Mouse (Mus musculus) intestine, embryonic 15.5 days (tissue): ENCODE results near the gene Erc2. TPM values are rescaled to one million over a fixed set of nuclear protein-coding genes. Genes with fewer than 3 reads are reported as not detected.

Experiments
- ATAC-seq: fragments of 200-750 bp; cut with Nextera tagmentation; 2 replicates; pipeline ENCODE4 v1.8.0; 2017; ENCODE audit warnings: moderate TSS enrichment, moderate library complexity
- H3K27ac ChIP-seq: fragments of 300-500 bp; sonication (generic); 2 replicates; pipeline ENCODE4 v1.5.1; 2015; ENCODE audit warnings: mild to moderate bottlenecking, inconsistent platforms
- H3K27me3 ChIP-seq: fragments of 300-500 bp; sonication (generic); replicated peaks from 2 replicates; pipeline ENCODE4 v1.6.1; 2015; ENCODE audit warnings: inconsistent platforms
- H3K36me3 ChIP-seq: fragments of 300-500 bp; sonication (generic); 2 replicates; pipeline ENCODE4 v1.6.1; 2015; ENCODE audit warnings: inconsistent platforms
- H3K4me1 ChIP-seq: fragments of 300-500 bp; sonication (generic); replicated peaks from 2 replicates; pipeline ENCODE4 v1.6.1; 2015; ENCODE audit warnings: inconsistent platforms
- H3K4me2 ChIP-seq: fragments of 300-500 bp; sonication (generic); replicated peaks from 2 replicates; pipeline ENCODE4 v1.6.1; 2015; ENCODE audit warnings: mild to moderate bottlenecking, inconsistent platforms
- H3K4me3 ChIP-seq: fragments of 300-500 bp; sonication (generic); replicated peaks from 2 replicates; pipeline ENCODE4 v1.5.1; 2015; ENCODE audit warnings: inconsistent platforms
- H3K9ac ChIP-seq: fragments of 300-500 bp; sonication (generic); 2 replicates; pipeline ENCODE4 v1.6.1; 2015; ENCODE audit warnings: inconsistent platforms
- H3K9me3 ChIP-seq: fragments of 300-500 bp; sonication (generic); 2 replicates; pipeline ENCODE4 v1.6.1; 2016; ENCODE audit warnings: inconsistent platforms
- WGBS: fragments of 180-500 bp; shearing (Covaris S2); methylation state at CpG from one replicate; pipeline ENCODE4 v1.1.7; 2015; 5-methylcytosine and 5-hydroxymethylcytosine counted together
- polyA plus RNA-seq: library from polyadenylated mRNA; unstranded; fragments of >200 nt; fragmentation: Nextera tagmentation; extraction: Ambion mirVana; gene quantifications from 2 replicates; pipeline ENCODE4 v1.2.1, GENCODE M21; 2015

The Erc2 gene
- polyA plus RNA-seq, 1 experiment from 2014 or later = 6.8 TPM

GRCm38 (mm10) chr14:27789066-27789898, 167.1 kb downstream of the Erc2 start:
- Histone ChIP-seq H3K9ac (no peak overlapping the region), H3K4me1 (no peaks in the 10 kb centered on the region), H3K4me3 (no peak overlapping the region), H3K27me3 (no peaks in the 10 kb centered on the region), H3K4me2 (no peak overlapping the region), H3K9me3 (no peaks in the 10 kb centered on the region), H3K27ac (no peak overlapping the region), H3K36me3 (no peaks in the 10 kb centered on the region)
- 70% methylated on average over 6 of the region's 6 CpGs for WGBS
- ATAC-seq = no peak

DNA sequence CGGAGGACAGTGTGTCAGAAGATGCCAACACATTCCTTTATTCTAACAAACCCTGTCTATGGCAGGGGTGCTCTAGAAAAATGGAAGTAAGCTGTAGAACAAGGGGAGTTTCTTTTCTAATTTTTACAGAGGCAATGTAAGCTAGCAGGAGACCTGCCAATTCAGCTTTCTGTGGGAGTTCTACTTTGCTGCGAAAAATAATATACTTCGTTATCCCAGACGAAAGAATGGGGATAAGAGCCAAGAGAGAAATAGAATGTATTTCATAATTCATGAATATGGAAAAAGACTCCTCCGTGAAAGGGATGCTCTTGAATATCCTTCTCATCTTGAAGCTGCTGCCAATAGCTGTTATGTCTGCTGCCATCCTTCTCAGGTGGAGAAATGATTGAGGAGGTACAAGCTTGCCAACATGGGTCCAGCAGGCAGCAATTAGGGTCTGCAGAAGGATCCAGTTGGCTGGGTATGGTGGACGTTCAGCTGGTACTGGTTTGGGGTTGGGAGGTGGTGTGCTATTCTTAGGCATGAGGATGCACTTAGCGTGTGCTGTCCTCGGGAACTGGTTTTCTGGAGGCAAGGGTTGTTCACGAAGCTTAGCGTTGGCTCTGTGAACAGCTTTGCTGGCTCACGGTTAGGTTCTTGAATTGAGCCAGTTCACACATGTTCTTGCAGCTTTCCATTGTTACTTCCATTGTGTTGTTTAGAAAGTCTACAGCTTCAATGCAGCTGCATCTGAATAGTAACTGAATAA, 176.1 kb downstream of the Erc2 start:
- Histone ChIP-seq H3K4me3 (no peak overlapping the region), H3K4me1 (no peaks in the 10 kb centered on the region), H3K27ac (no peak overlapping the region), H3K4me2 (no peak overlapping the region), H3K9me3 (no peaks in the 10 kb centered on the region), H3K27me3 (no peaks in the 10 kb centered on the region), H3K36me3 (no peaks in the 10 kb centered on the region), H3K9ac (no peak overlapping the region)
- no peak for ATAC-seq
- WGBS = 91% methylated on average over 11 of the region's 11 CpGs

DNA sequence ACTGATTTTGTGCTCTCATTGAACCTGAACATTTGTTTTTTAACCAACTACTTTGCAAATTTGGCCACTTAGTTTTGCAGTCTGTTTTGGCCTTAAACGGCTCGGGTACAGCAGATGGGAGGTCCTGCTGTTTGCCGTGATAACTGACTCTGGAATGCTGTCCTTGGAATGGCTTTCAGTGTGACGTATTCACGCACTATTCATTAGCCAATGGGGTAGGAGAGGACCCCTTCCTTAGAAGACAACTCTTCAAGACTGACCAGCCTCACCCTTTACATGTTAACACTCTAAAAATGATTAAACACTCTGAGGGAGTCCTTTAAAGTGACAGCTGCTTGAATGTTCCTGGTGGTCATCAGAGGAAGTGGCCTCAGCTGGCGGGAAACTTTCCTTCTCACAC, 178.5 kb downstream of the Erc2 start:
- no peak for ATAC-seq

DNA sequence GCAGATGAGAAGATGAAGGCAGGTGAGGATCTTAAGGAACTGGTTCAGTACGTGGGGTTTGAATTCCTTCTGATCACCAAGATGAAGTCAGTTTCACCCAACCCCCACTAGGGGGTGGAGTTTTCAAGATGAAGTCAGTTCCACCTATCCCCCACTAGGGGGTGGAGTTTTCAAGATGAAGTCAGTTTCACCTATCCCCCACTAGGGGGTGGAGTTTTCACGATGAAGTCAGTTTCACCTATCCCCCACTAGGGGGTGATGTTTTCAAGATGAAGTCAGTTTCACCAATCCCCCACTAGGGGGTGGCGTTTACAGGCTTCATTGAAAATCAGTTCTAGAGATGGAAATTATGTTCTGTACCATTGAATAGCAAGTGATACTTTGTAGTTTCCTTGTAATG, 181.7 kb downstream of the Erc2 start:
- Histone ChIP-seq H3K36me3 (no peaks in the 10 kb centered on the region), H3K27ac (no peak overlapping the region), H3K4me1 (no peaks in the 10 kb centered on the region), H3K9me3 (0 out of 2 replicates have a peak, but pooled peaks cover 2% of the 10 kb centered on the region), H3K27me3 (no peaks in the 10 kb centered on the region), H3K4me3 (no peak overlapping the region), H3K4me2 (no peak overlapping the region), H3K9ac (no peak overlapping the region)
- WGBS = 91% methylated on average over 3 of the region's 3 CpGs
- ATAC-seq = no peak

More for the DNA sequence above, 178.5 kb downstream of the Erc2 start:
- no peaks in the 10 kb centered on the region for H3K36me3 ChIP-seq
- H3K9ac ChIP-seq = no peak overlapping the region
- no peak overlapping the region for H3K4me3 ChIP-seq
- no peak overlapping the region for H3K4me2 ChIP-seq
- no peak overlapping the region for H3K27ac ChIP-seq
- H3K9me3 ChIP-seq = 0 out of 2 replicates have a peak, but pooled peaks cover 2% of the 10 kb centered on the region
- no peaks in the 10 kb centered on the region for H3K4me1 ChIP-seq
- H3K27me3 ChIP-seq = no peaks in the 10 kb centered on the region
- 49% methylated on average over 6 of the region's 6 CpGs for WGBS

GRCm38 (mm10) chr14:27805064-27805463, 182.8 kb downstream of the Erc2 start:
- Histone ChIP-seq H3K4me2 (no peak overlapping the region), H3K27ac (no peak overlapping the region), H3K36me3 (no peaks in the 10 kb centered on the region), H3K9ac (no peak overlapping the region), H3K9me3 (0 out of 2 replicates have a peak, but pooled peaks cover 2% of the 10 kb centered on the region), H3K4me1 (no peaks in the 10 kb centered on the region), H3K27me3 (no peaks in the 10 kb centered on the region), H3K4me3 (no peak overlapping the region)
- WGBS = 84% methylated on average over 13 of the region's 13 CpGs
- ATAC-seq = no peak

GRCm38 (mm10) chr14:27808080-27808479, 185.9 kb downstream of the Erc2 start:
- Histone ChIP-seq H3K27ac (no peak overlapping the region), H3K4me3 (no peak overlapping the region), H3K4me1 (no peaks in the 10 kb centered on the region), H3K36me3 (no peaks in the 10 kb centered on the region), H3K9ac (no peak overlapping the region), H3K27me3 (no peaks in the 10 kb centered on the region), H3K9me3 (0 out of 2 replicates have a peak, but pooled peaks cover 2% of the 10 kb centered on the region), H3K4me2 (no peak overlapping the region)
- WGBS = 3% methylated on average over 9 of the region's 9 CpGs
- no peak for ATAC-seq

GRCm38 (mm10) chr14:27808523-27809114, 186.4 kb downstream of the Erc2 start:
- Histone ChIP-seq H3K4me1 (no peaks in the 10 kb centered on the region), H3K4me3 (no peak overlapping the region), H3K27ac (no peak overlapping the region), H3K27me3 (no peaks in the 10 kb centered on the region), H3K4me2 (no peak overlapping the region), H3K9ac (no peak overlapping the region), H3K36me3 (no peaks in the 10 kb centered on the region), H3K9me3 (0 out of 2 replicates have a peak, but pooled peaks cover 2% of the 10 kb centered on the region)
- no peak for ATAC-seq
- 49% methylated on average over 10 of the region's 10 CpGs for WGBS

GRCm38 (mm10) chr14:27810790-27811189, 188.6 kb downstream of the Erc2 start:
- ATAC-seq = no peak

GRCm38 (mm10) chr14:27811649-27812048, 189.4 kb downstream of the Erc2 start:
- WGBS = 87% methylated on average over 3 of the region's 3 CpGs
- no peak overlapping the region for H3K4me2 ChIP-seq
- no peaks in the 10 kb centered on the region for H3K9me3 ChIP-seq
- no peak overlapping the region for H3K9ac ChIP-seq
- H3K27me3 ChIP-seq = no peaks in the 10 kb centered on the region
- H3K27ac ChIP-seq = no peak overlapping the region
- H3K4me1 ChIP-seq = no peaks in the 10 kb centered on the region
- ATAC-seq = no peak
- H3K4me3 ChIP-seq = no peak overlapping the region
- H3K36me3 ChIP-seq = no peaks in the 10 kb centered on the region

More at GRCm38 (mm10) chr14:27810790-27811189, 188.6 kb downstream of the Erc2 start:
- H3K4me2 ChIP-seq = no peak overlapping the region
- H3K4me1 ChIP-seq = no peaks in the 10 kb centered on the region
- no peaks in the 10 kb centered on the region for H3K9me3 ChIP-seq
- no peak overlapping the region for H3K27ac ChIP-seq
- H3K4me3 ChIP-seq = no peak overlapping the region
- H3K9ac ChIP-seq = no peak overlapping the region
- 43% methylated on average over 7 of the region's 7 CpGs for WGBS
- no peaks in the 10 kb centered on the region for H3K27me3 ChIP-seq
- no peaks in the 10 kb centered on the region for H3K36me3 ChIP-seq

- no peaks in the 10 kb centered on the region for H3K4me1 ChIP-seq
- H3K9ac ChIP-seq = no peak overlapping the region
- no peak overlapping the region for H3K4me3 ChIP-seq
- no peaks in the 10 kb centered on the region for H3K9me3 ChIP-seq
- WGBS = 64% methylated on average over 6 of the region's 6 CpGs
- no peaks in the 10 kb centered on the region for H3K36me3 ChIP-seq
- no peaks in the 10 kb centered on the region for H3K27me3 ChIP-seq
- H3K27ac ChIP-seq = no peak overlapping the region
- ATAC-seq = no peak
- H3K4me2 ChIP-seq = no peak overlapping the region
Observed at GRCm38 (mm10) chr14:27815739-27816138, 193.5 kb downstream of the Erc2 start.

DNA sequence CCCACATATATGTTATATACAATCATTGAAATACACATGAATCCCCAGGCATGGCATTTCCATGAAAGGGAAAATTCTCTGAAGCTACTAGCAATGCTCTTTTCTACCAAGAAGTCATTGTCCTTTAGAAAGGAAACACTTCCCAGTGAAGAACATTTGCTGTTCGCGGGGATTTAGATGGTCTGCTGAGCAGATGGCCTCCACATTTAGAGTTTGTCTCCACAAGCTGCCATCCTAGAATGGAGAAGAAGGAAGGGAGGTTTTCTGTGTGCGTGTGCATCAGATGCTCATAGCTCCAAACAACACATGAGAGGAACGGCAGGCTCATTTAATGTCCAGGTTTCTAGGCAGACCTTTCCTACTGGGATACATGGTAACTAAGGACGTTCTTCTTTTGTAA, 196.8 kb downstream of the Erc2 start:
- Histone ChIP-seq H3K4me1 (no peaks in the 10 kb centered on the region), H3K27me3 (no peaks in the 10 kb centered on the region), H3K9me3 (no peaks in the 10 kb centered on the region), H3K27ac (no peak overlapping the region), H3K36me3 (no peaks in the 10 kb centered on the region), H3K9ac (no peak overlapping the region), H3K4me2 (no peak overlapping the region), H3K4me3 (no peak overlapping the region)
- WGBS = 92% methylated on average over 5 of the region's 5 CpGs
- ATAC-seq = no peak

DNA sequence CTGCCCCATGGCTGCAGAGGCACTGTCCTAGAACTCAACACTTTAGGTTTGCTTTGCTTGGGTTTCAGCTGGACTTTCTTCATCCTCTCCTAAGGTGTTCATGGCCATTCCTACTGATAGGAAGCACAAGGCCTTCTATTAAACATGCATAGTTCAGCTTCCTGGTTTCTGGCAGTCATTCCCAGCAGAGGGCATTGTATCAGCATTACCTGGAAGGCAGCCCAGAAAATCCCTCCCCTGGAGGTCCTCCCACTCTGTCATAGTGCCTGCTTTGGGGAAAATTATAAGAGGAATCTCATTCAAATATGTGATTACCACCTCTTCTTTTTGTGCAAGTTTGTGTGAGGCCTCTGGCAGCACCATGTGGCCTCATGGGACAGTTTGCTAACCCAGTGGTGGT, 199.6 kb downstream of the Erc2 start:
- H3K4me2 ChIP-seq = no peak overlapping the region
- H3K4me3 ChIP-seq = no peak overlapping the region
- no peaks in the 10 kb centered on the region for H3K27me3 ChIP-seq
- H3K9ac ChIP-seq = no peak overlapping the region
- no peak overlapping the region for H3K27ac ChIP-seq
- no peaks in the 10 kb centered on the region for H3K4me1 ChIP-seq
- no peaks in the 10 kb centered on the region for H3K9me3 ChIP-seq
- no peaks in the 10 kb centered on the region for H3K36me3 ChIP-seq
- no peak for ATAC-seq
